Mouse (Mus musculus) CH12.LX (cell line): ENCODE data around the gene Bcas3. TPM values are rescaled to one million over a fixed set of nuclear protein-coding genes. Genes with fewer than 3 reads are reported as not detected.

Experiments
- DNase-seq: peaks from one replicate; pipeline ENCODE4 v3.0.0-alpha.2; 2013; ENCODE audit errors: extremely low read depth
- H3K27ac ChIP-seq: 2 replicates; pipeline ENCODE4 v1.5.1; 2012; ENCODE audit warnings: low read depth, mild to moderate bottlenecking, control low read depth, moderate library complexity; ENCODE audit not compliant: insufficient read depth
- H3K27me3 ChIP-seq: replicated peaks from 2 replicates; pipeline ENCODE3; 2012; ENCODE audit warnings: inconsistent platforms
- H3K36me3 ChIP-seq, 2 experiments: replicated peaks in 1 of 2; 2 replicates each; pipeline versions ENCODE3 to v1.6.1; 2012; ENCODE audit warnings: inconsistent platforms in 1 of 2, low read length in 1 of 2, mild to moderate bottlenecking in 1 of 2, mixed read lengths in 1 of 2, moderate library complexity in 1 of 2; ENCODE audit not compliant: control insufficient read depth in 1 of 2, insufficient read depth in 1 of 2
- H3K4me1 ChIP-seq, 2 experiments: 2 replicates each; pipeline ENCODE4 v1.6.1; 2012; ENCODE audit warnings: inconsistent platforms in 1 of 2, moderate library complexity in 1 of 2; ENCODE audit not compliant: insufficient read depth in 2 of 2, control insufficient read depth in 1 of 2
- H3K4me2 ChIP-seq: 2 replicates; pipeline ENCODE4 v1.6.1; 2012; ENCODE audit warnings: low read depth, mild to moderate bottlenecking, control low read depth; ENCODE audit not compliant: poor library complexity, insufficient read depth, severe bottlenecking
- H3K4me3 ChIP-seq, 3 experiments: fragments of 150-350 bp in 1 of 3; sonication (generic) in 1 of 3; replicated peaks in 1 of 3; 2 replicates each; pipeline versions ENCODE3 to v1.5.1; 2011 to 2012; ENCODE audit warnings: low read depth in 2 of 3, low read length in 2 of 3, mild to moderate bottlenecking in 2 of 3, moderate library complexity in 2 of 3, control low read depth in 1 of 3, improper control_type of control experiment in 1 of 3, inconsistent platforms in 1 of 3, mixed read lengths in 1 of 3; ENCODE audit not compliant: poor library complexity in 1 of 3
- H3K79me2 ChIP-seq: replicated peaks from 2 replicates; pipeline ENCODE4 v1.6.1; 2012; ENCODE audit warnings: mild to moderate bottlenecking, moderate library complexity; ENCODE audit not compliant: control insufficient read depth, poor library complexity, insufficient read depth, severe bottlenecking; ENCODE audit errors: extremely low read depth
- H3K9ac ChIP-seq: 2 replicates; pipeline ENCODE4 v1.6.1; 2012; ENCODE audit warnings: low read depth, mild to moderate bottlenecking, control low read depth, moderate library complexity; ENCODE audit not compliant: insufficient read depth
- H3K9me3 ChIP-seq: replicated peaks from 2 replicates; pipeline ENCODE3; 2012; ENCODE audit warnings: low read length, inconsistent platforms, mixed read lengths
- BHLHE40 ChIP-seq: IDR thresholded peaks from 2 replicates; pipeline ENCODE4 v1.6.1; 2011; ENCODE audit warnings: mild to moderate bottlenecking, low read depth, low read length, improper control_type of control experiment
- CHD1 ChIP-seq: IDR thresholded peaks from 2 replicates; pipeline ENCODE4 v1.6.1; 2012; ENCODE audit warnings: low read depth, low read length, improper control_type of control experiment, inconsistent platforms
- CHD2 ChIP-seq: IDR thresholded peaks from 2 replicates; pipeline ENCODE4 v1.6.1; 2011; ENCODE audit warnings: low read length, improper control_type of control experiment
- CTCF ChIP-seq, 2 experiments: IDR thresholded peaks in 1 of 2; conservative IDR thresholded peaks in 1 of 2; 2 replicates each; pipeline ENCODE4 v1.5.1; 2011 to 2012; ENCODE audit warnings: low read depth in 2 of 2, low read length in 2 of 2, improper control_type of control experiment in 1 of 2, inconsistent platforms in 1 of 2, mild to moderate bottlenecking in 1 of 2, moderate library complexity in 1 of 2
- E2F4 ChIP-seq: IDR thresholded peaks from 2 replicates; pipeline ENCODE4 v1.6.1; 2011; ENCODE audit warnings: low read depth, low read length, improper control_type of control experiment; ENCODE audit not compliant: insufficient replicate concordance
- ELF1 ChIP-seq: IDR thresholded peaks from 2 replicates; pipeline ENCODE4 v1.6.1; 2014; ENCODE audit warnings: low read depth, mild to moderate bottlenecking, inconsistent platforms, low read length, improper control_type of control experiment
- EP300 ChIP-seq: IDR thresholded peaks from 2 replicates; pipeline ENCODE4 v1.6.1; 2011; ENCODE audit warnings: low read length, improper control_type of control experiment
- ETS1 ChIP-seq: conservative IDR thresholded peaks from 2 replicates; pipeline ENCODE4 v1.6.1; 2012; ENCODE audit warnings: low read depth, mild to moderate bottlenecking, inconsistent platforms, low read length, improper control_type of control experiment, moderate library complexity
- GABPA ChIP-seq: IDR thresholded peaks from 2 replicates; pipeline ENCODE4 v1.6.1; 2012; ENCODE audit warnings: low read depth, low read length, improper control_type of control experiment, inconsistent platforms; ENCODE audit not compliant: insufficient replicate concordance
- HCFC1 ChIP-seq: IDR thresholded peaks from 2 replicates; pipeline ENCODE4 v1.6.1; 2012; ENCODE audit warnings: low read depth, mild to moderate bottlenecking, inconsistent platforms, low read length, improper control_type of control experiment
- IRF4 ChIP-seq: IDR thresholded peaks from 2 replicates; pipeline ENCODE4 v1.6.1; 2014; ENCODE audit warnings: low read depth, mild to moderate bottlenecking, inconsistent platforms, low read length, improper control_type of control experiment
- JUN ChIP-seq: IDR thresholded peaks from 2 replicates; pipeline ENCODE4 v1.6.1; 2011; ENCODE audit warnings: low read depth, mild to moderate bottlenecking, low read length, improper control_type of control experiment, moderate library complexity; ENCODE audit not compliant: insufficient read depth
- JUND ChIP-seq: conservative IDR thresholded peaks from 2 replicates; pipeline ENCODE4 v1.6.1; 2011; ENCODE audit warnings: low read depth, low read length, improper control_type of control experiment
- KAT2A ChIP-seq: IDR thresholded peaks from 2 replicates; pipeline ENCODE4 v1.6.1; 2012; ENCODE audit warnings: low read length, improper control_type of control experiment, inconsistent platforms; ENCODE audit not compliant: insufficient replicate concordance
- MAFK ChIP-seq: IDR thresholded peaks from 2 replicates; pipeline ENCODE4 v1.6.1; 2011; ENCODE audit warnings: low read length, improper control_type of control experiment; ENCODE audit not compliant: insufficient replicate concordance
- MAX ChIP-seq: IDR thresholded peaks from 2 replicates; pipeline ENCODE4 v1.6.1; 2011; ENCODE audit warnings: low read length, improper control_type of control experiment
- MAZ ChIP-seq: IDR thresholded peaks from 2 replicates; pipeline ENCODE4 v1.6.1; 2012; ENCODE audit warnings: low read depth, mild to moderate bottlenecking, inconsistent platforms, low read length, improper control_type of control experiment, moderate library complexity
- MEF2A ChIP-seq: IDR thresholded peaks from 2 replicates; pipeline ENCODE4 v1.6.1; 2014; ENCODE audit warnings: low read depth, mild to moderate bottlenecking, inconsistent platforms, low read length, improper control_type of control experiment, borderline replicate concordance
- MXI1 ChIP-seq: IDR thresholded peaks from 2 replicates; pipeline ENCODE4 v1.6.1; 2011; ENCODE audit warnings: mild to moderate bottlenecking, low read depth, low read length, improper control_type of control experiment
- MYC ChIP-seq: IDR thresholded peaks from 2 replicates; pipeline ENCODE4 v1.6.1; 2011; ENCODE audit warnings: low read depth, mild to moderate bottlenecking, improper control_type of control experiment, low read length
- NELFE ChIP-seq: IDR thresholded peaks from 2 replicates; pipeline ENCODE4 v1.6.1; 2011; ENCODE audit warnings: low read depth, low read length, improper control_type of control experiment
- NRF1 ChIP-seq: IDR thresholded peaks from 2 replicates; pipeline ENCODE4 v1.6.1; 2014; ENCODE audit warnings: low read depth, mild to moderate bottlenecking, inconsistent platforms, low read length, improper control_type of control experiment, moderate library complexity
- PAX5 ChIP-seq: IDR thresholded peaks from 2 replicates; pipeline ENCODE4 v1.6.1; 2012; ENCODE audit warnings: low read length, inconsistent platforms, mixed read lengths
- POLR2A ChIP-seq: IDR thresholded peaks from 2 replicates; pipeline ENCODE4 v1.6.1; 2011; ENCODE audit warnings: low read depth, mild to moderate bottlenecking, improper control_type of control experiment, low read length
- POLR2AphosphoS2 ChIP-seq: IDR thresholded peaks from 2 replicates; pipeline ENCODE4 v1.6.1; 2011; ENCODE audit warnings: low read depth, low read length, improper control_type of control experiment
- RAD21 ChIP-seq: IDR thresholded peaks from 2 replicates; pipeline ENCODE4 v1.6.1; 2011; ENCODE audit warnings: low read depth, mild to moderate bottlenecking, low read length, improper control_type of control experiment, moderate library complexity
- RCOR1 ChIP-seq: conservative IDR thresholded peaks from 2 replicates; pipeline ENCODE4 v1.6.1; 2012; ENCODE audit warnings: low read depth, mild to moderate bottlenecking, inconsistent platforms, low read length, improper control_type of control experiment
- SIN3A ChIP-seq: IDR thresholded peaks from 2 replicates; pipeline ENCODE4 v1.6.1; 2012; ENCODE audit warnings: low read length, improper control_type of control experiment, inconsistent platforms
- SMC3 ChIP-seq: IDR thresholded peaks from 2 replicates; pipeline ENCODE4 v1.6.1; 2011; ENCODE audit warnings: low read depth, low read length, improper control_type of control experiment
- TBP ChIP-seq: conservative IDR thresholded peaks from 2 replicates; pipeline ENCODE4 v1.6.1; 2011; ENCODE audit warnings: low read depth, low read length, improper control_type of control experiment
- TCF12 ChIP-seq: IDR thresholded peaks from 2 replicates; pipeline ENCODE4 v1.6.1; 2014; ENCODE audit warnings: low read depth, mild to moderate bottlenecking, inconsistent platforms, low read length, improper control_type of control experiment
- UBTF ChIP-seq: IDR thresholded peaks from 2 replicates; pipeline ENCODE4 v1.6.1; 2012; ENCODE audit warnings: low read depth, mild to moderate bottlenecking, inconsistent platforms, low read length, improper control_type of control experiment, moderate library complexity
- USF1 ChIP-seq: IDR thresholded peaks from 2 replicates; pipeline ENCODE4 v1.6.1; 2014; ENCODE audit warnings: low read depth, mild to moderate bottlenecking, inconsistent platforms, low read length, improper control_type of control experiment
- USF2 ChIP-seq: conservative IDR thresholded peaks from 2 replicates; pipeline ENCODE4 v1.6.1; 2011; ENCODE audit warnings: low read depth, low read length, improper control_type of control experiment
- ZC3H11A ChIP-seq: IDR thresholded peaks from 2 replicates; pipeline ENCODE4 v1.6.1; 2012; ENCODE audit warnings: low read depth, mild to moderate bottlenecking, inconsistent platforms, low read length, improper control_type of control experiment
- ZKSCAN1 ChIP-seq: IDR thresholded peaks from 2 replicates; pipeline ENCODE4 v1.6.1; 2012; ENCODE audit warnings: low read depth, inconsistent platforms, low read length, improper control_type of control experiment, borderline replicate concordance
- ZMIZ1 ChIP-seq: IDR thresholded peaks from 2 replicates; pipeline ENCODE4 v1.6.1; 2012; ENCODE audit warnings: low read depth, mild to moderate bottlenecking, inconsistent platforms, low read length, improper control_type of control experiment
- ZNF384 ChIP-seq: IDR thresholded peaks from 2 replicates; pipeline ENCODE4 v1.6.1; 2012; ENCODE audit warnings: low read depth, low read length, improper control_type of control experiment, inconsistent platforms
- dilution Hi-C: fragments of 300-500 bp; cut with MboI; formaldehyde crosslinking; loops from 2 replicates; pipeline ENCODE4 v1.14.3; 2020; ENCODE audit warnings: low sequenced_read_pairs; ENCODE audit not compliant: extremely low pct_unique_long_range_greater_than_20kb, extremely low pct_ligation_motif_present
- in situ Hi-C: fragments of 300-500 bp; cut with MboI; formaldehyde crosslinking; loops from 3 replicates; pipeline ENCODE4 v1.14.3; 2019; ENCODE audit warnings: low sequenced_read_pairs, low pct_ligation_motif_present, low pct_unique_long_range_greater_than_20kb, mixed read lengths
- polyA plus RNA-seq: library from polyadenylated mRNA; unstranded; fragments of >175 nt; gene quantifications from 2 replicates; pipeline ENCODE4 v1.2.1, GENCODE M21; 2012; ENCODE audit warnings: low read depth; ENCODE audit not compliant: insufficient read length
- total RNA-seq, 2 experiments: library from RNA; depleted of rRNA; stranded (reverse); fragments of 300-350 nt in 1 of 2; fragments of >200 nt in 1 of 2; gene quantifications; 2 replicates each; pipeline ENCODE4 v1.2.3; 2012 to 2014

Bcas3 gene
- total and polyA plus RNA-seq, 3 experiments = 8.2 to 21.3 (median 9.7) TPM

GRCm38 (mm10) chr11:85311645-85312490, 41.1 kb upstream of the Bcas3 start:
- H3K36me3 ChIP-seq = peaks cover 4 to 21% of the 10 kb centered on the region in 2 experiments
- dilution Hi-C loops (no loop called here), in situ Hi-C loops (no loop called here)
- peak overlapping the region; percentile 73 for H3K9ac ChIP-seq
- peaks cover 4 to 33% of the 10 kb centered on the region in 2 experiments; a peak in 2 of 4 replicates for H3K4me1 ChIP-seq
- H3K79me2 ChIP-seq = peaks cover 43% of the 10 kb centered on the region
- H3K4me3 ChIP-seq = peak overlapping the region; percentile 62 to 94 (median 70)
- H3K27me3 ChIP-seq = no peaks in the 10 kb centered on the region
- peak; percentile 74 for DNase-seq
- H3K9me3 ChIP-seq = peaks cover 3% of the 10 kb centered on the region
- H3K4me2 ChIP-seq = peak overlapping the region; percentile 52
- TF ChIP-seq JUN (no peak), SMC3 (peak; percentile 31; the same call in 1 of the 2 replicates), ZNF384 (0 out of 2 replicates have a peak, but pooled peaks have one; percentile 38), UBTF (0 out of 2 replicates have a peak, but pooled peaks have one; percentile 74), RCOR1 (no peak; the same call in 1 of the 2 replicates), IRF4 (no peak), ZMIZ1 (no peak), RAD21 (peak; percentile 18; the same call in 1 of the 2 replicates), CHD2 (no peak), POLR2A (no peak), MEF2A (no peak), NRF1 (no peak), MAZ (no peak), CHD1 (no peak), ZC3H11A (no peak), CTCF (conservative IDR thresholded peaks at IDR 0.05 in 1 of 2, IDR thresholded peaks at IDR 0.05 in 1 of 2; ENCODE audit: low read depth in 2 of 2, low read length in 2 of 2) (peak; percentile 9 to 68; a peak in 2 of 4 replicates), EP300 (no peak), PAX5 (no peak), MYC (peak; percentile 40), KAT2A (no peak), ZKSCAN1 (no peak), NELFE (no peak), HCFC1 (no peak), SIN3A (peak; percentile 29), BHLHE40 (no peak), MAX (no peak; the same call in 1 of the 2 replicates), JUND (no peak), TCF12 (no peak), MAFK (no peak), USF1 (no peak), ETS1 (no peak), POLR2AphosphoS2 (no peak), ELF1 (no peak), MXI1 (peak; percentile 52; the same call in 1 of the 2 replicates), TBP (peak; percentile 95), E2F4 (no peak), GABPA (no peak), USF2 (no peak)
- H3K27ac ChIP-seq = peak overlapping the region; percentile 68
